Mouse (Mus musculus) CH12.LX (cell line): ENCODE measurements around the gene Patj. TPM values are rescaled to one million over a fixed set of nuclear protein-coding genes. Genes with fewer than 3 reads are reported as not detected.

Experiments
- DNase-seq: peaks from one replicate; pipeline ENCODE4 v3.0.0-alpha.2; 2013; ENCODE audit errors: extremely low read depth
- H3K27ac ChIP-seq: 2 replicates; pipeline ENCODE4 v1.5.1; 2012; ENCODE audit warnings: low read depth, mild to moderate bottlenecking, control low read depth, moderate library complexity; ENCODE audit not compliant: insufficient read depth
- H3K27me3 ChIP-seq: replicated peaks from 2 replicates; pipeline ENCODE3; 2012; ENCODE audit warnings: inconsistent platforms
- H3K36me3 ChIP-seq, 2 experiments: replicated peaks in 1 of 2; 2 replicates each; pipeline versions ENCODE3 to v1.6.1; 2012; ENCODE audit warnings: inconsistent platforms in 1 of 2, low read length in 1 of 2, mild to moderate bottlenecking in 1 of 2, mixed read lengths in 1 of 2, moderate library complexity in 1 of 2; ENCODE audit not compliant: control insufficient read depth in 1 of 2, insufficient read depth in 1 of 2
- H3K4me1 ChIP-seq, 2 experiments: 2 replicates each; pipeline ENCODE4 v1.6.1; 2012; ENCODE audit warnings: inconsistent platforms in 1 of 2, moderate library complexity in 1 of 2; ENCODE audit not compliant: insufficient read depth in 2 of 2, control insufficient read depth in 1 of 2
- H3K4me2 ChIP-seq: 2 replicates; pipeline ENCODE4 v1.6.1; 2012; ENCODE audit warnings: low read depth, mild to moderate bottlenecking, control low read depth; ENCODE audit not compliant: poor library complexity, insufficient read depth, severe bottlenecking
- H3K4me3 ChIP-seq, 3 experiments: fragments of 150-350 bp in 1 of 3; sonication (generic) in 1 of 3; replicated peaks in 1 of 3; 2 replicates each; pipeline versions ENCODE3 to v1.5.1; 2011 to 2012; ENCODE audit warnings: low read depth in 2 of 3, low read length in 2 of 3, mild to moderate bottlenecking in 2 of 3, moderate library complexity in 2 of 3, control low read depth in 1 of 3, improper control_type of control experiment in 1 of 3, inconsistent platforms in 1 of 3, mixed read lengths in 1 of 3; ENCODE audit not compliant: poor library complexity in 1 of 3
- H3K79me2 ChIP-seq: replicated peaks from 2 replicates; pipeline ENCODE4 v1.6.1; 2012; ENCODE audit warnings: mild to moderate bottlenecking, moderate library complexity; ENCODE audit not compliant: control insufficient read depth, poor library complexity, insufficient read depth, severe bottlenecking; ENCODE audit errors: extremely low read depth
- H3K9ac ChIP-seq: 2 replicates; pipeline ENCODE4 v1.6.1; 2012; ENCODE audit warnings: low read depth, mild to moderate bottlenecking, control low read depth, moderate library complexity; ENCODE audit not compliant: insufficient read depth
- H3K9me3 ChIP-seq: replicated peaks from 2 replicates; pipeline ENCODE3; 2012; ENCODE audit warnings: low read length, inconsistent platforms, mixed read lengths
- BHLHE40 ChIP-seq: IDR thresholded peaks from 2 replicates; pipeline ENCODE4 v1.6.1; 2011; ENCODE audit warnings: mild to moderate bottlenecking, low read depth, low read length, improper control_type of control experiment
- CHD2 ChIP-seq: IDR thresholded peaks from 2 replicates; pipeline ENCODE4 v1.6.1; 2011; ENCODE audit warnings: low read length, improper control_type of control experiment
- CTCF ChIP-seq, 2 experiments: IDR thresholded peaks in 1 of 2; conservative IDR thresholded peaks in 1 of 2; 2 replicates each; pipeline ENCODE4 v1.5.1; 2011 to 2012; ENCODE audit warnings: low read depth in 2 of 2, low read length in 2 of 2, improper control_type of control experiment in 1 of 2, inconsistent platforms in 1 of 2, mild to moderate bottlenecking in 1 of 2, moderate library complexity in 1 of 2
- E2F4 ChIP-seq: IDR thresholded peaks from 2 replicates; pipeline ENCODE4 v1.6.1; 2011; ENCODE audit warnings: low read depth, low read length, improper control_type of control experiment; ENCODE audit not compliant: insufficient replicate concordance
- ELF1 ChIP-seq: IDR thresholded peaks from 2 replicates; pipeline ENCODE4 v1.6.1; 2014; ENCODE audit warnings: low read depth, mild to moderate bottlenecking, inconsistent platforms, low read length, improper control_type of control experiment
- EP300 ChIP-seq: IDR thresholded peaks from 2 replicates; pipeline ENCODE4 v1.6.1; 2011; ENCODE audit warnings: low read length, improper control_type of control experiment
- ETS1 ChIP-seq: conservative IDR thresholded peaks from 2 replicates; pipeline ENCODE4 v1.6.1; 2012; ENCODE audit warnings: low read depth, mild to moderate bottlenecking, inconsistent platforms, low read length, improper control_type of control experiment, moderate library complexity
- GABPA ChIP-seq: IDR thresholded peaks from 2 replicates; pipeline ENCODE4 v1.6.1; 2012; ENCODE audit warnings: low read depth, low read length, improper control_type of control experiment, inconsistent platforms; ENCODE audit not compliant: insufficient replicate concordance
- JUN ChIP-seq: IDR thresholded peaks from 2 replicates; pipeline ENCODE4 v1.6.1; 2011; ENCODE audit warnings: low read depth, mild to moderate bottlenecking, low read length, improper control_type of control experiment, moderate library complexity; ENCODE audit not compliant: insufficient read depth
- KAT2A ChIP-seq: IDR thresholded peaks from 2 replicates; pipeline ENCODE4 v1.6.1; 2012; ENCODE audit warnings: low read length, improper control_type of control experiment, inconsistent platforms; ENCODE audit not compliant: insufficient replicate concordance
- MAX ChIP-seq: IDR thresholded peaks from 2 replicates; pipeline ENCODE4 v1.6.1; 2011; ENCODE audit warnings: low read length, improper control_type of control experiment
- MEF2A ChIP-seq: IDR thresholded peaks from 2 replicates; pipeline ENCODE4 v1.6.1; 2014; ENCODE audit warnings: low read depth, mild to moderate bottlenecking, inconsistent platforms, low read length, improper control_type of control experiment, borderline replicate concordance
- MXI1 ChIP-seq: IDR thresholded peaks from 2 replicates; pipeline ENCODE4 v1.6.1; 2011; ENCODE audit warnings: mild to moderate bottlenecking, low read depth, low read length, improper control_type of control experiment
- MYC ChIP-seq: IDR thresholded peaks from 2 replicates; pipeline ENCODE4 v1.6.1; 2011; ENCODE audit warnings: low read depth, mild to moderate bottlenecking, improper control_type of control experiment, low read length
- NELFE ChIP-seq: IDR thresholded peaks from 2 replicates; pipeline ENCODE4 v1.6.1; 2011; ENCODE audit warnings: low read depth, low read length, improper control_type of control experiment
- NRF1 ChIP-seq: IDR thresholded peaks from 2 replicates; pipeline ENCODE4 v1.6.1; 2014; ENCODE audit warnings: low read depth, mild to moderate bottlenecking, inconsistent platforms, low read length, improper control_type of control experiment, moderate library complexity
- PAX5 ChIP-seq: IDR thresholded peaks from 2 replicates; pipeline ENCODE4 v1.6.1; 2012; ENCODE audit warnings: low read length, inconsistent platforms, mixed read lengths
- POLR2AphosphoS2 ChIP-seq: IDR thresholded peaks from 2 replicates; pipeline ENCODE4 v1.6.1; 2011; ENCODE audit warnings: low read depth, low read length, improper control_type of control experiment
- RAD21 ChIP-seq: IDR thresholded peaks from 2 replicates; pipeline ENCODE4 v1.6.1; 2011; ENCODE audit warnings: low read depth, mild to moderate bottlenecking, low read length, improper control_type of control experiment, moderate library complexity
- SMC3 ChIP-seq: IDR thresholded peaks from 2 replicates; pipeline ENCODE4 v1.6.1; 2011; ENCODE audit warnings: low read depth, low read length, improper control_type of control experiment
- TCF12 ChIP-seq: IDR thresholded peaks from 2 replicates; pipeline ENCODE4 v1.6.1; 2014; ENCODE audit warnings: low read depth, mild to moderate bottlenecking, inconsistent platforms, low read length, improper control_type of control experiment
- UBTF ChIP-seq: IDR thresholded peaks from 2 replicates; pipeline ENCODE4 v1.6.1; 2012; ENCODE audit warnings: low read depth, mild to moderate bottlenecking, inconsistent platforms, low read length, improper control_type of control experiment, moderate library complexity
- USF1 ChIP-seq: IDR thresholded peaks from 2 replicates; pipeline ENCODE4 v1.6.1; 2014; ENCODE audit warnings: low read depth, mild to moderate bottlenecking, inconsistent platforms, low read length, improper control_type of control experiment
- USF2 ChIP-seq: conservative IDR thresholded peaks from 2 replicates; pipeline ENCODE4 v1.6.1; 2011; ENCODE audit warnings: low read depth, low read length, improper control_type of control experiment
- ZKSCAN1 ChIP-seq: IDR thresholded peaks from 2 replicates; pipeline ENCODE4 v1.6.1; 2012; ENCODE audit warnings: low read depth, inconsistent platforms, low read length, improper control_type of control experiment, borderline replicate concordance
- dilution Hi-C: fragments of 300-500 bp; cut with MboI; formaldehyde crosslinking; loops from 2 replicates; pipeline ENCODE4 v1.14.3; 2020; ENCODE audit warnings: low sequenced_read_pairs; ENCODE audit not compliant: extremely low pct_unique_long_range_greater_than_20kb, extremely low pct_ligation_motif_present
- in situ Hi-C: fragments of 300-500 bp; cut with MboI; formaldehyde crosslinking; loops from 3 replicates; pipeline ENCODE4 v1.14.3; 2019; ENCODE audit warnings: low sequenced_read_pairs, low pct_ligation_motif_present, low pct_unique_long_range_greater_than_20kb, mixed read lengths
- polyA plus RNA-seq: library from polyadenylated mRNA; unstranded; fragments of >175 nt; gene quantifications from 2 replicates; pipeline ENCODE4 v1.2.1, GENCODE M21; 2012; ENCODE audit warnings: low read depth; ENCODE audit not compliant: insufficient read length
- total RNA-seq, 2 experiments: library from RNA; depleted of rRNA; stranded (reverse); fragments of 300-350 nt in 1 of 2; fragments of >200 nt in 1 of 2; gene quantifications; 2 replicates each; pipeline ENCODE4 v1.2.3; 2012 to 2014

The Patj gene
- total and polyA plus RNA-seq, 3 experiments: 1.2 to 6.1 (median 2.0) TPM

- Histone ChIP-seq H3K9ac (no peak overlapping the region), H3K9me3 (peaks cover 54% of the 10 kb centered on the region), H3K36me3 (no peaks in the 10 kb centered on the region), H3K4me2 (no peak overlapping the region), H3K79me2 (no peaks in the 10 kb centered on the region), H3K4me1 (no peaks in the 10 kb centered on the region), H3K27ac (no peak overlapping the region), H3K4me3 (no peak overlapping the region), H3K27me3 (no peaks in the 10 kb centered on the region)
- dilution Hi-C loops: no loop called here
- DNase-seq: no peak
- TF ChIP-seq MEF2A (no peak), USF2 (no peak), EP300 (no peak), USF1 (no peak), JUN (no peak), PAX5 (no peak), SMC3 (no peak), CHD2 (no peak), ETS1 (no peak), RAD21 (no peak), E2F4 (no peak), GABPA (no peak), CTCF (conservative IDR thresholded peaks at IDR 0.05 in 1 of 2, IDR thresholded peaks at IDR 0.05 in 1 of 2; ENCODE audit: low read depth in 2 of 2, low read length in 2 of 2) (no peak), TCF12 (no peak)
- in situ Hi-C loops: no loop called here
These were observed 214.9 kb downstream of the Patj start for GRCm38 (mm10) chr4:98610501-98610900.

- Histone ChIP-seq H3K4me3 (no peak overlapping the region), H3K4me1 (no peaks in the 10 kb centered on the region), H3K27ac (no peak overlapping the region), H3K36me3 (no peaks in the 10 kb centered on the region), H3K9ac (no peak overlapping the region), H3K4me2 (no peak overlapping the region), H3K27me3 (no peaks in the 10 kb centered on the region), H3K9me3 (peaks cover 56% of the 10 kb centered on the region), H3K79me2 (no peaks in the 10 kb centered on the region)
- dilution Hi-C loops: no loop called here
- no peak for DNase-seq
- in situ Hi-C loops: no loop called here
- TF ChIP-seq KAT2A: no peak
- TF ChIP-seq USF1: no peak
- no peak for TF ChIP-seq MAX
- no peak for TF ChIP-seq BHLHE40
- TF ChIP-seq MXI1: no peak
- no peak for TF ChIP-seq ZKSCAN1
- no peak for TF ChIP-seq USF2
- TF ChIP-seq GABPA: no peak
- no peak for TF ChIP-seq NRF1
- TF ChIP-seq MYC: no peak
- no peak for TF ChIP-seq UBTF
- no peak for TF ChIP-seq POLR2AphosphoS2
- TF ChIP-seq NELFE: no peak
- no peak for TF ChIP-seq ELF1
- TF ChIP-seq, all 38 proteins: peak for 0
These were observed 218.8 kb downstream of the Patj start for GRCm38 (mm10) chr4:98614395-98614794.
